Mouse (Mus musculus): ENCODE data around the gene Wwox.

Wwox gene

GRCm38 (mm10) chr8:114876696-114877206 is 437.3 kb downstream of the Wwox start:
- no peak for DNase-seq

- DNase-seq: no peak
These were observed 437.8 kb downstream of the Wwox start for GRCm38 (mm10) chr8:114877234-114877633.

GRCm38 (mm10) chr8:114878449-114879276 is 439.2 kb downstream of the Wwox start:
- DNase-seq: no peak

GRCm38 (mm10) chr8:114879277-114879568 is 439.8 kb downstream of the Wwox start:
- DNase-seq: no peak

GRCm38 (mm10) chr8:114879678-114880077 is 440.2 kb downstream of the Wwox start:
- no peak for DNase-seq

- DNase-seq: no peak
These were observed 441.1 kb downstream of the Wwox start for GRCm38 (mm10) chr8:114880475-114881135.

- DNase-seq: peak; percentile 43
These were observed 442.5 kb downstream of the Wwox start for GRCm38 (mm10) chr8:114881891-114882401.

- DNase-seq: peak; percentile 37
These were observed 443.0 kb downstream of the Wwox start for GRCm38 (mm10) chr8:114882504-114882903.

- no peak for DNase-seq
These were observed 443.6 kb downstream of the Wwox start for GRCm38 (mm10) chr8:114882936-114883606.

- DNase-seq: no peak
These were observed 444.5 kb downstream of the Wwox start for GRCm38 (mm10) chr8:114883967-114884366.

GRCm38 (mm10) chr8:114885026-114885592 is 445.7 kb downstream of the Wwox start:
- DNase-seq: no peak

GRCm38 (mm10) chr8:114888388-114888787 is 448.9 kb downstream of the Wwox start:
- DNase-seq: no peak

- no peak for DNase-seq
These were observed 450.3 kb downstream of the Wwox start for GRCm38 (mm10) chr8:114889578-114890374.

GRCm38 (mm10) chr8:114890478-114890877 is 451.0 kb downstream of the Wwox start:
- no peak for DNase-seq

- DNase-seq: no peak
These were observed 451.8 kb downstream of the Wwox start for GRCm38 (mm10) chr8:114891252-114891651.

GRCm38 (mm10) chr8:114897432-114897831 is 458.0 kb downstream of the Wwox start:
- no peak for DNase-seq

- DNase-seq: no peak
These were observed 459.7 kb downstream of the Wwox start for GRCm38 (mm10) chr8:114899157-114899556.

- no peak for DNase-seq
These were observed 463.1 kb downstream of the Wwox start for GRCm38 (mm10) chr8:114902584-114902983.

- DNase-seq: no peak
These were observed 468.6 kb downstream of the Wwox start for GRCm38 (mm10) chr8:114908086-114908485.

- no peak for DNase-seq
These were observed 469.1 kb downstream of the Wwox start for GRCm38 (mm10) chr8:114908589-114908988.

- DNase-seq: no peak
These were observed 469.7 kb downstream of the Wwox start for GRCm38 (mm10) chr8:114909146-114909545.

- DNase-seq: no peak
These were observed 471.7 kb downstream of the Wwox start for GRCm38 (mm10) chr8:114911031-114911580.
